Mouse (Mus musculus): Measurements from ENCODE around the gene G3bp2.
A peak's percentile ranks its signal among the peaks of the same experiment; 100 is the strongest.

The G3bp2 gene

GRCm38 (mm10) chr5:92009827-92010226, 73.7 kb downstream of the G3bp2 start:
- no peak for DNase-seq

GRCm38 (mm10) chr5:92003011-92003410, 80.5 kb downstream of the G3bp2 start:
- DNase-seq = peak in 1 of 2 experiments; percentile 5

All from thymus, postnatal 36 days (tissue).